ENCODE assay signal across 10 mouse cellular contexts in genomic region chr12:94190620-94191081, GRCm38 (mm10).
DNase-seq lines count a peak whose midpoint lies in the region; ATAC-seq and TF ChIP-seq lines count a peak whose summit lies in the region.
"Had no signal": no experiment of that assay in that cellular context is flagged by ENCODE, and none has a peak within 500 bp of the region (broad histone marks: within the 10 kb centered on the region; RNA-seq: fewer than 3 reads in every experiment).

No protein-coding gene starts in this region.

- H3K4me3 ChIP-seq in intestine, postnatal 0 days (ENCODE audit: low read depth, low read length), result no peak overlapping the region
- no peak overlapping the region for H3K4me3 ChIP-seq in intestine, embryonic 16.5 days (ENCODE audit: low read length)
- H3K4me3 ChIP-seq in heart, postnatal 0 days (ENCODE audit: low read depth, low read length), result no peak overlapping the region
- H3K4me3 ChIP-seq in midbrain, embryonic 12.5 days, result no peak overlapping the region
- H3K4me3 ChIP-seq: embryonic facial prominence, embryonic 12.5 days had no signal

- H3K36me3 ChIP-seq in intestine, postnatal 0 days (ENCODE audit: control insufficient read depth, insufficient read depth), result no peaks in the 10 kb centered on the region
- no peaks in the 10 kb centered on the region for H3K36me3 ChIP-seq in intestine, embryonic 16.5 days (ENCODE audit: control insufficient read depth, insufficient read depth, low read length)
- no peaks in the 10 kb centered on the region for H3K36me3 ChIP-seq in heart, postnatal 0 days (replicated peaks; ENCODE audit: control insufficient read depth, insufficient read depth, low read length)
- no peaks in the 10 kb centered on the region for H3K36me3 ChIP-seq in midbrain, embryonic 12.5 days
- H3K36me3 ChIP-seq: embryonic facial prominence, embryonic 12.5 days had no signal

- no peak overlapping the region for H3K27ac ChIP-seq in intestine, postnatal 0 days (ENCODE audit: low read depth, low read length)
- no peak overlapping the region for H3K27ac ChIP-seq in intestine, embryonic 16.5 days (ENCODE audit: low read length)
- H3K27ac ChIP-seq in heart, postnatal 0 days (ENCODE audit: low read depth), result no peak overlapping the region
- no peak overlapping the region for H3K27ac ChIP-seq in midbrain, embryonic 12.5 days (replicated peaks)
- H3K27ac ChIP-seq: embryonic facial prominence, embryonic 12.5 days had no signal

- ATAC-seq in intestine, postnatal 0 days, result no peak
- no peak; the same call in 1 of the 2 replicates for ATAC-seq in intestine, embryonic 16.5 days
- ATAC-seq in heart, postnatal 0 days (ENCODE audit: insufficient read depth, low read depth), result peak; percentile 81
- ATAC-seq in midbrain, embryonic 12.5 days (ENCODE audit: low FRiP score, low read depth), result peak; percentile 41; the same call in 1 of the 2 replicates
- ATAC-seq in erythroid progenitor cell, adult 5-6 weeks (replicated peaks; ENCODE audit: low FRiP score, poor library complexity, severe bottlenecking), result no peak

- DNase-seq in embryo, embryonic 9.5 days (ENCODE audit: extremely low spot score), result peak; percentile 44
- DNase-seq in heart, postnatal 0 days (ENCODE audit: low spot score), result peak; percentile 37
- peak; percentile 74 to 87 for DNase-seq in kidney, postnatal 25 days
- DNase-seq in spleen, adult 12 weeks (ENCODE audit: low spot score), result no peak

- 78% methylated on average over 4 of the region's 4 CpGs for WGBS in intestine, postnatal 0 days
- WGBS in intestine, embryonic 16.5 days, result 74% methylated on average over 4 of the region's 4 CpGs
- 67% methylated on average over 4 of the region's 4 CpGs for WGBS in heart, postnatal 0 days
- 74% methylated on average over 4 of the region's 4 CpGs for WGBS in midbrain, embryonic 12.5 days

- no peak for TF ChIP-seq EP300 in heart, postnatal 0 days (IDR thresholded peaks at IDR 0.05; ENCODE audit: low read depth)

- no peaks in the 10 kb centered on the region for H3K27me3 ChIP-seq in intestine, postnatal 0 days (replicated peaks; ENCODE audit: control insufficient read depth, insufficient read depth, low read length)
- no peaks in the 10 kb centered on the region for H3K27me3 ChIP-seq in intestine, embryonic 16.5 days (replicated peaks; ENCODE audit: control insufficient read depth, insufficient read depth, low read length)
- H3K27me3 ChIP-seq in heart, postnatal 0 days (ENCODE audit: control insufficient read depth, insufficient read depth, low read length), result no peaks in the 10 kb centered on the region
- H3K27me3 ChIP-seq in midbrain, embryonic 12.5 days, result no peaks in the 10 kb centered on the region
- H3K27me3 ChIP-seq: CH12.LX; embryonic facial prominence, embryonic 12.5 days had no signal

- no peaks in the 10 kb centered on the region for H3K9me3 ChIP-seq in intestine, postnatal 0 days (ENCODE audit: control insufficient read depth)
- H3K9me3 ChIP-seq in intestine, embryonic 16.5 days (ENCODE audit: control insufficient read depth, low read length), result no peaks in the 10 kb centered on the region
- no peaks in the 10 kb centered on the region for H3K9me3 ChIP-seq in heart, postnatal 0 days (replicated peaks; ENCODE audit: control insufficient read depth, low read length)
- H3K9me3 ChIP-seq in midbrain, embryonic 12.5 days, result no peaks in the 10 kb centered on the region
- H3K9me3 ChIP-seq: embryonic facial prominence, embryonic 12.5 days had no signal

- no peak overlapping the region for H3K9ac ChIP-seq in intestine, postnatal 0 days (ENCODE audit: low read depth, low read length)
- no peak overlapping the region for H3K9ac ChIP-seq in intestine, embryonic 16.5 days (ENCODE audit: low read depth, low read length)
- H3K9ac ChIP-seq in heart, postnatal 0 days (replicated peaks; ENCODE audit: low read depth, low read length), result no peak overlapping the region
- no peak overlapping the region for H3K9ac ChIP-seq in midbrain, embryonic 12.5 days (replicated peaks)
- H3K9ac ChIP-seq: embryonic facial prominence, embryonic 12.5 days had no signal

- TF ChIP-seq CTCF in intestine, postnatal 0 days (IDR thresholded peaks at IDR 0.05; ENCODE audit: low read depth), result peak; percentile 42
- TF ChIP-seq CTCF in heart, postnatal 0 days (IDR thresholded peaks at IDR 0.05; ENCODE audit: low read depth), result peak; percentile 39

- H3K4me2 ChIP-seq in intestine, postnatal 0 days (replicated peaks; ENCODE audit: low read depth), result no peak overlapping the region
- H3K4me2 ChIP-seq in intestine, embryonic 16.5 days (ENCODE audit: low read depth, low read length), result no peak overlapping the region
- H3K4me2 ChIP-seq in heart, postnatal 0 days (ENCODE audit: low read depth, low read length), result no peak overlapping the region
- H3K4me2 ChIP-seq in midbrain, embryonic 12.5 days (replicated peaks), result no peak overlapping the region
- H3K4me2 ChIP-seq: embryonic facial prominence, embryonic 12.5 days had no signal

- H3K4me1 ChIP-seq in intestine, postnatal 0 days (replicated peaks; ENCODE audit: control insufficient read depth, insufficient read depth, low read length), result no peaks in the 10 kb centered on the region
- H3K4me1 ChIP-seq in intestine, embryonic 16.5 days (ENCODE audit: control insufficient read depth, insufficient read depth, low read length), result no peaks in the 10 kb centered on the region
- no peaks in the 10 kb centered on the region for H3K4me1 ChIP-seq in heart, postnatal 0 days (ENCODE audit: control insufficient read depth, insufficient read depth)
- no peaks in the 10 kb centered on the region for H3K4me1 ChIP-seq in midbrain, embryonic 12.5 days
- H3K4me1 ChIP-seq: embryonic facial prominence, embryonic 12.5 days had no signal

Comparison
In these comparisons a context has a peak if more than half of its experiments do, and no peak if none do; other contexts are left out.
1. ATAC-seq: peak in heart, postnatal 0 days (single experiment) and midbrain, embryonic 12.5 days (single experiment); none in intestine, postnatal 0 days (single experiment), intestine, embryonic 16.5 days (single experiment) and erythroid progenitor cell, adult 5-6 weeks (single experiment).